Mouse (Mus musculus) liver, embryonic 13.5 days (tissue): Measurements from ENCODE around the gene Nup210l. TPM values are rescaled to one million over a fixed set of nuclear protein-coding genes. Genes with fewer than 3 reads are reported as not detected.
A peak's percentile ranks its signal among the peaks of the same experiment; 100 is the strongest.

Experiments
- ATAC-seq: fragments of 200-750 bp; cut with Nextera tagmentation; 2 replicates; pipeline ENCODE4 v1.8.0; 2017; ENCODE audit warnings: low read depth, mild to moderate bottlenecking, moderate number of reproducible peaks, moderate library complexity
- DNase-seq: peaks from one replicate; pipeline ENCODE4 v3.0.0; 2022
- H3K27ac ChIP-seq: fragments of 300-500 bp; sonication (generic); 2 replicates; pipeline ENCODE4 v1.5.1; 2015; ENCODE audit warnings: moderate library complexity, mild to moderate bottlenecking, inconsistent platforms
- H3K27me3 ChIP-seq: fragments of 300-500 bp; sonication (generic); 2 replicates; pipeline ENCODE4 v1.6.1; 2015; ENCODE audit warnings: mild to moderate bottlenecking, inconsistent platforms
- H3K36me3 ChIP-seq: fragments of 300-500 bp; sonication (generic); 2 replicates; pipeline ENCODE4 v1.6.1; 2015; ENCODE audit warnings: mild to moderate bottlenecking, inconsistent platforms
- H3K4me1 ChIP-seq: fragments of 300-500 bp; sonication (generic); replicated peaks from 2 replicates; pipeline ENCODE4 v1.6.1; 2015; ENCODE audit warnings: inconsistent platforms
- H3K4me2 ChIP-seq: fragments of 300-500 bp; sonication (generic); 2 replicates; pipeline ENCODE4 v1.6.1; 2015; ENCODE audit warnings: inconsistent platforms, mild to moderate bottlenecking, moderate library complexity
- H3K4me3 ChIP-seq: fragments of 300-500 bp; sonication (generic); replicated peaks from 2 replicates; pipeline ENCODE4 v1.5.1; 2015; ENCODE audit warnings: mild to moderate bottlenecking, inconsistent platforms
- H3K9ac ChIP-seq: fragments of 300-500 bp; sonication (generic); 2 replicates; pipeline ENCODE4 v1.6.1; 2015; ENCODE audit warnings: mild to moderate bottlenecking, inconsistent platforms
- H3K9me3 ChIP-seq: fragments of 300-500 bp; sonication (generic); replicated peaks from 2 replicates; pipeline ENCODE4 v1.6.1; 2016; ENCODE audit warnings: inconsistent platforms
- WGBS: fragments of 180-500 bp; shearing (Covaris S2); methylation state at CpG from one replicate; pipeline ENCODE4 v1.1.7; 2015; ENCODE audit not compliant: insufficient replicate concordance; 5-methylcytosine and 5-hydroxymethylcytosine counted together
- polyA plus RNA-seq: library from polyadenylated mRNA; unstranded; fragments of >200 nt; fragmentation: Nextera tagmentation; extraction: Ambion mirVana; gene quantifications from 2 replicates; pipeline ENCODE4 v1.2.1, GENCODE M21; 2015

Nup210l gene
- polyA plus RNA-seq, 1 experiment from 2014 or later = 0.05 TPM

DNA sequence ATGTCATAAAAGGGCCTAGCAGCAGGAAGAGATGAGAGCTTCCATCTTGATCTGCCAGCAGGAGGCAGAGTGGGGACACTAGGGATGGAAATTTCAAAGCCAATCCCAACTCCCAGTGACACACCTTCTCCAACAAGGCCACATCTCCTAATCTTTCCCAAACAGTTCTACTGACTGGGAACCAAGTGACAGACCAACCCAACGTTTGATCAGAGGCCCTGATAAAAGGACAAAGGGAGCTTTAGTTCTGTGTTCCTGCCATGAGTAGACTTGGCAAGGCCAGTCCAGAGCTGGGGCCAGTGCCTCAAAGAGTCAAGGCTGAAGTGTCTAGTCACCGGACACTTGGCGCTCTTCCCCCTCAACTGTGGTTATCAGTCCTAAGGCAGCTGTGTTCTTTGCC is 57.6 kb downstream of the Nup210l start:
- H3K27ac ChIP-seq = no peak overlapping the region
- DNase-seq = no peak
- H3K4me3 ChIP-seq = no peak overlapping the region
- ATAC-seq = no peak
- no peaks in the 10 kb centered on the region for H3K27me3 ChIP-seq
- H3K9me3 ChIP-seq = no peaks in the 10 kb centered on the region
- no peak overlapping the region for H3K4me2 ChIP-seq
- no peaks in the 10 kb centered on the region for H3K36me3 ChIP-seq
- WGBS = 34% methylated on average over 3 of the region's 3 CpGs
- 0 out of 2 replicates have a peak, but pooled peaks cover 3% of the 10 kb centered on the region for H3K4me1 ChIP-seq
- H3K9ac ChIP-seq = no peak overlapping the region

DNA sequence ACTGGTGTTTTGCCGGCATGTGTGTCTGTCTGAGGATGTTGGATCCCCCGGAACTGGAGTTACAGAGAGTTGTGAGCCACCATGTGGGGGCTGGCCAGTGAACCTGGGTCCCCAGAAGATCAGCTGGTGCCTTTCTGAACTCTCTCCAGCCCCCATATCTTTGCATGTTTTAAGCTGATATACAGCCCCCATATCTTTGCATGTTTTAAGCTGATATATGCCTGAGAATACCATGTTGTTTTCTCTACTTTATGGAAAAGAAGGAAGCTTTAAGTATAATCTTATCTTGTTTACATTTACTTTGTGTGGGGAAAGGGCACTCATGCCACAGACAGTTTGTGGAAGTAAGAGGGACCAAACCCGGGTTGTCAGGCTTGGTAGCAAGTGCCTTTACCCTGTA is 75.6 kb downstream of the Nup210l start:
- DNase-seq (no peak), ATAC-seq (no peak)
- H3K9me3 ChIP-seq = no peaks in the 10 kb centered on the region
- H3K36me3 ChIP-seq = no peaks in the 10 kb centered on the region
- WGBS = 51% methylated on average over 3 of the region's 3 CpGs
- H3K4me2 ChIP-seq = no peak overlapping the region
- H3K4me1 ChIP-seq = 0 out of 2 replicates have a peak, but pooled peaks cover 5% of the 10 kb centered on the region
- H3K9ac ChIP-seq = no peak overlapping the region
- H3K4me3 ChIP-seq = no peak overlapping the region
- H3K27me3 ChIP-seq = no peaks in the 10 kb centered on the region
- no peak overlapping the region for H3K27ac ChIP-seq

DNA sequence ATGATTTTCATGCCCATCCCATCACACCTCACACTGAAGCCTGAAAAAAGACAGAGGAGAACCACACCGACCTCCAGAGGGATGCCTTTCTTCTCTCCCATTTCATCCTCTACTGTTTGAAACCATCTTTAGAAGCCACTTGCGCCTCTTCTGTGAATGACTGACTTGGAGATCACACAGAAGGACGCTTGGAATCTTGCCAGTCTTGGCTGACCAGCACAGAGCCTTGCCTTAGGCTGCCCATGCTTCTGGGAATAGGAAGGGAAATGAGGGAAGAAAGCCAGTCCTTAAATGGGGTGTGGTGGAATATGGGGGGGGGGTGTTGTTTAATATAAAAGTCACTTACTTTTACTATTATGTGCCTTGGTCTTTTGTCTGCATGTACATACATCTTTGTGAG is 79.6 kb downstream of the Nup210l start:
- Histone ChIP-seq H3K36me3 (no peaks in the 10 kb centered on the region), H3K27me3 (no peaks in the 10 kb centered on the region), H3K4me3 (no peak overlapping the region), H3K9me3 (no peaks in the 10 kb centered on the region), H3K4me1 (0 out of 2 replicates have a peak, but pooled peaks cover 5% of the 10 kb centered on the region), H3K4me2 (no peak overlapping the region), H3K9ac (no peak overlapping the region), H3K27ac (no peak overlapping the region)
- ATAC-seq (no peak), DNase-seq (no peak)
- WGBS = 62% methylated on average over 3 of the region's 3 CpGs

DNA sequence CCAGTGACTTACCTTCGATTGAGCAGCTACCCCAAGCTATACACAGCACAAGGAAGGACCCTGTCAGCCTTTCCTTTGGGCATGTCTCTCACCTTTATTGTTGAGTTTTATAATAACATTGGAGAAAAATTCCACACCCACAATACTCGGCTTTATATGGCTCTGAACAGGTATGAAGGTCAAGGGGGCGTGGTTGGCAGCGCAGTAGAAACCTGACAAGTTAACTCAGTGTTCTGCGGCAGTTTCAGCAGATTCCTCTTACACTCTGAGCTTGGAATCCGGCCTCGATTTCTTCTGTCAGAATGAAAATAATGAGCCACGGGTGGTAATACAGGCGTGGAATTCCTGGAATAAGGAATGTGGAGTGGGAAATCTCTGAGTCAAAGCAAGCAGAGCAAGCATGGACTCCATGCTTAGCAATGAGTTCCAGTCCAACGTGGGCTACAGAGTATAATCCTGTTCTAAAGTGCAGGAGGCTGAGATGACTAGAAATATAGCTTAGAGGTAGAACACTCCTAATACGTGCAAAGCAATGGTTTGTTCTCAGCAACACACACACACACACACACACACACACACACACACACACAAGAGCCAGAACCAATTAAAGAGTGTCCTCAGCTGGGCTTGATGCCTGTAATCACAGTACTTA is 87.1 kb downstream of the Nup210l start:
- no peak overlapping the region for H3K4me2 ChIP-seq
- no peak for DNase-seq
- no peak overlapping the region for H3K9ac ChIP-seq
- H3K9me3 ChIP-seq = no peaks in the 10 kb centered on the region
- no peaks in the 10 kb centered on the region for H3K27me3 ChIP-seq
- 69% methylated on average over 11 of the region's 11 CpGs for WGBS
- no peaks in the 10 kb centered on the region for H3K4me1 ChIP-seq
- H3K4me3 ChIP-seq = no peak overlapping the region
- no peaks in the 10 kb centered on the region for H3K36me3 ChIP-seq
- ATAC-seq = no peak
- H3K27ac ChIP-seq = no peak overlapping the region

DNA sequence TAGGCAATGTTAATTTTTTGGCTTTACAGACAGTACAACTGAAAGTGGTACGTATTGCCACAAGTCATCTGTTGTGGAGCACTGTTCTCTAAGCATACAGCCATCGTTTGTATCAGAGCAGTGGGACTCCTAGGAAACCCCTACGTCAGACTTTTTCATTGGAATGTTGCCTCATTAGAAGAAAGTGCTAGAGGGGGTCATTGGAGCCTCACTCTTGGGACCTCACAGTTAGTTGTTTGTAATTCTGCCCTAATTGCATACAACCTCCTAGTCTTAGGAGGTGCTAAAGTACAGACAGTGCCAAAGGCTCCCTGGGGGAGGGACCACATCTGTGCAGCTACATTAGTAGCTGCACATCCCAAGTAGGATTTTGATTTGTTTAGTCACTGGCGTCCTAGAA is 90.8 kb downstream of the Nup210l start:
- DNase-seq (no peak), ATAC-seq (no peak)
- Histone ChIP-seq H3K27me3 (no peaks in the 10 kb centered on the region), H3K4me3 (no peak overlapping the region), H3K9me3 (no peaks in the 10 kb centered on the region), H3K4me1 (no peaks in the 10 kb centered on the region), H3K4me2 (no peak overlapping the region), H3K9ac (no peak overlapping the region), H3K36me3 (no peaks in the 10 kb centered on the region), H3K27ac (no peak overlapping the region)
- WGBS = 64% methylated on average over 4 of the region's 4 CpGs

DNA sequence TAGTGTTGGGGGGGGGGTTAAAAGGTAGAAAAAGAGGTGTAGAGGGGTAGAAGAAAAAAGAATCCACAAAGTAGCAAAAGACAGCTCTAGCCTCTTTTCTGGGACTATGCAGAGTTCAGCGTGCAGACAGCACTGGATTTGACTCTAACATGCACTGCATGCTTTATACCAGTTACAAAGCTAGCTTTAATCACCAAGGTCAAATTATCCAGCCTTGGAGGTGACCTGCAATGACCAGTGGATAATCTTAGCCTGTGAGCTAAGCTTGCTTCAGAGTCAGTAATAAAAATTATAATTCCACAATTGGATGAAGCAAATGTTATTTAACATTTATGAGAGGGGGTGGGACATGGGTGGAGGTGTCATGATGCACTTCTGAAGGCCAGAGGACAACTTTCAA is 91.7 kb downstream of the Nup210l start:
- Histone ChIP-seq H3K4me1 (no peaks in the 10 kb centered on the region), H3K9ac (no peak overlapping the region)
- 67% methylated on average over 1 of the region's 1 CpGs for WGBS

DNA sequence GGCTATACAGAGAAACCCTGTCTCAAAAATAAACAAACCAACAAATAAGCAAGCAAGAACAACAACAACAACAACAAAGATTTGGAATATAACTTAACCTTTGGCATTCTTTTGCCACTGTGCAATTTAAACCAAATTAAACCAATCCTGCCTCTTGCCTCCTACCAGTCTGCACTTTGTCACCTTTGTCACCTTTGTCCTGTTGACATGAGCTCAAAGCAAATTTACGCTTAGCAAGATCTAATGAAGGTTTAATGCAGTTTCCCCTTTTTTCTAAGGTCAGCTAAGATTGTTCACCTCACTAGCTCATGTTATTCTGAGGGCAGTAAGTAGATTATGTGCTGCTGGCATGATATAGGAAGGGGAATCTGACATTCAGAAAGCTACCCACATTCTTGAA is 93.6 kb downstream of the Nup210l start:
- WGBS = 76% methylated on average over 1 of the region's 1 CpGs
- Histone ChIP-seq H3K4me3 (no peak overlapping the region), H3K4me1 (no peaks in the 10 kb centered on the region), H3K36me3 (no peaks in the 10 kb centered on the region), H3K9ac (no peak overlapping the region), H3K27me3 (no peaks in the 10 kb centered on the region), H3K9me3 (no peaks in the 10 kb centered on the region), H3K4me2 (no peak overlapping the region), H3K27ac (no peak overlapping the region)
- ATAC-seq = no peak
- no peak for DNase-seq

More for the DNA sequence above, 91.7 kb downstream of the Nup210l start:
- no peak overlapping the region for H3K4me3 ChIP-seq
- ATAC-seq (no peak), DNase-seq (no peak)
- H3K36me3 ChIP-seq = no peaks in the 10 kb centered on the region
- no peak overlapping the region for H3K4me2 ChIP-seq
- H3K27ac ChIP-seq = no peak overlapping the region
- H3K27me3 ChIP-seq = no peaks in the 10 kb centered on the region
- H3K9me3 ChIP-seq = no peaks in the 10 kb centered on the region

DNA sequence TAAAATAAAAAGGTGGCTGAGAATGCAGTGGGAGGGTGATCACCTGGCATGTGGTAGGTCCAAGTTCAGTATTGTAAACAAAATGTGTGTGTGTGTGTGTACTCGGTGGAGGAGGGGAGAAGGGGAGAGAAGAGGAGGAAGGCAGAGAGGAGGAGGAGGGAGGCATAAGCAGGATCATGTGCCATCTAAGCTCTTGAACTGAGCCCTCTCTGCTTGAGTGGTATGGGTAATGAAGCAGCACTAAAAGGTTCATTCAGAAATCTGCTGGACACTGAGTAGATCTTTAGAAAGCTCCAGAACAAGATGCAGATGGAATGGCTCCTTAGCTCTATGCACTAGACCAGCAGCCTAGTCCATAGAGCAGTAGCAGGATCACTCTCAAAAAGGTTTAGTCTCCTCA is 99.0 kb downstream of the Nup210l start:
- no peak for DNase-seq
- no peak for ATAC-seq
- no peaks in the 10 kb centered on the region for H3K27me3 ChIP-seq
- no peak overlapping the region for H3K4me3 ChIP-seq
- WGBS = 43% methylated on average over 1 of the region's 1 CpGs
- no peak overlapping the region for H3K4me2 ChIP-seq
- H3K36me3 ChIP-seq = peaks cover 12% of the 10 kb centered on the region
- H3K9me3 ChIP-seq = no peaks in the 10 kb centered on the region
- H3K9ac ChIP-seq = no peak overlapping the region
- no peak overlapping the region for H3K27ac ChIP-seq
- no peaks in the 10 kb centered on the region for H3K4me1 ChIP-seq

DNA sequence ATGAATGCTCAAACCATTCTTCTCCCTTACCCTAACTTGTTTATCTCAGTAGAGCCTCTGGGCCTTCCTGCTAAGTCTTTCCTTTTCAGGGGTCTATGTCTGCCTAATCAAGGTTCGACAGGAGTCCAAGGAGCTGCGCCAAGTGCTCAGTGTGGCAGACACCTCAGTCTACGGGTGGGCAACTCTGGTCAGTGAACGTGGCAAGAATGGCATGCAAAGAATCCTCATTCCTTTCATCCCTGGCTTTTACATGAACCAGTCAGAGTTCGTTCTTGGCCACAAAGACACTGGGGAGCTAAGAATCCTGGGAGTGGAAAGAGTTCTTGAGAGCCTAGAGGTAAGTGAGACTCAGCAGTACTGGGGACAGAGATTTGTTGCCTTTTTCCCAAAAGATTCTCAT is 99.7 kb downstream of the Nup210l start:
- Histone ChIP-seq H3K4me2 (no peak overlapping the region), H3K4me1 (peaks cover 2% of the 10 kb centered on the region; the same call in 1 of the 2 replicates), H3K9ac (no peak overlapping the region), H3K27me3 (no peaks in the 10 kb centered on the region), H3K27ac (no peak overlapping the region), H3K4me3 (no peak overlapping the region), H3K36me3 (peaks cover 20% of the 10 kb centered on the region), H3K9me3 (no peaks in the 10 kb centered on the region)
- ATAC-seq (no peak), DNase-seq (no peak)
- WGBS = 62% methylated on average over 5 of the region's 5 CpGs

DNA sequence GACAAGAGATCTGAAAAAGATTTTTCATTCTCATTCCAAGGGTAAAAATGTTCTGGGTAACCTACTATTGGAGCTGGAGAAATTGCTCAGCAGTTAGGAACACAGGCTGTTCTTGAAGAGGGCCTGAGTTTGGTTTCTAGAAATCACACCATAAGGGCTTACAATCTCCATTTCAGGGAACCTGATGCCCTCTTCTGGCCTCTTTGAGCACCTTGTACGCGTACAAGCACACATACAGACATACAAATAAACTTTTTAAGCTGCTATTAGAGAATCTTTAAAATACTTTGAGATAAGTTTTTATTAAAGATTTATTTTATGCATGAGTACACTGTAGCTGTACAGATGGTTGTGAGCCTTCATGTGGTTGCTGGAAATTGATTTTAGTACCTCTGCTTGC is 100.7 kb downstream of the Nup210l start:
- DNase-seq (no peak), ATAC-seq (no peak)
- no peaks in the 10 kb centered on the region for H3K9me3 ChIP-seq
- peaks cover 29% of the 10 kb centered on the region for H3K36me3 ChIP-seq
- H3K27me3 ChIP-seq = no peaks in the 10 kb centered on the region
- H3K4me1 ChIP-seq = peaks cover 6% of the 10 kb centered on the region
- no peak overlapping the region for H3K4me3 ChIP-seq
- no peak overlapping the region for H3K27ac ChIP-seq
- WGBS = 86% methylated on average over 2 of the region's 2 CpGs
- H3K4me2 ChIP-seq = no peak overlapping the region
- H3K9ac ChIP-seq = no peak overlapping the region

DNA sequence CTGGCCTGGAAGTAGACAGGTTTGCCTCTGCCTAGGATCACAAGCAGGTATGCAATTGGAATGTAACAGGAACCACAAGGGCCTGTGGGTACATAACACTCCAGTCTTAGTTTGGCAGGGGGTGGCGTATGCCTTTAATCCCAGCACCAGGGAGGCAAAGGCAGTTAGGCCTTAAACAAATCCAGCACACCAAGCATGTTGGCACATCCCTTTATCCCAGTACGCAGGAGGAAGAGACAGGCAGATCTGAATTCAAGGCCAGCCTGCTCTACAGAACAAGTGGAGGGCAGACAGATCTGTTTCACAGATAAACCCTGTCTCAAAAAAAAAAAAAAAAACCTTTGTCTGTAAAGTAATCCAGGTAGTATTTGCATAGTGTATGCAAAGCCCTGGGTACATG is 104.7 kb downstream of the Nup210l start:
- DNase-seq (no peak), ATAC-seq (no peak)
- WGBS = 88% methylated on average over 2 of the region's 2 CpGs
- Histone ChIP-seq H3K9me3 (no peaks in the 10 kb centered on the region), H3K36me3 (peaks cover 62% of the 10 kb centered on the region), H3K27ac (peak overlapping the region; percentile 18; the same call in 1 of the 2 replicates), H3K27me3 (no peaks in the 10 kb centered on the region), H3K9ac (no peak overlapping the region), H3K4me2 (no peak overlapping the region), H3K4me1 (peaks cover 38% of the 10 kb centered on the region), H3K4me3 (no peak overlapping the region)

DNA sequence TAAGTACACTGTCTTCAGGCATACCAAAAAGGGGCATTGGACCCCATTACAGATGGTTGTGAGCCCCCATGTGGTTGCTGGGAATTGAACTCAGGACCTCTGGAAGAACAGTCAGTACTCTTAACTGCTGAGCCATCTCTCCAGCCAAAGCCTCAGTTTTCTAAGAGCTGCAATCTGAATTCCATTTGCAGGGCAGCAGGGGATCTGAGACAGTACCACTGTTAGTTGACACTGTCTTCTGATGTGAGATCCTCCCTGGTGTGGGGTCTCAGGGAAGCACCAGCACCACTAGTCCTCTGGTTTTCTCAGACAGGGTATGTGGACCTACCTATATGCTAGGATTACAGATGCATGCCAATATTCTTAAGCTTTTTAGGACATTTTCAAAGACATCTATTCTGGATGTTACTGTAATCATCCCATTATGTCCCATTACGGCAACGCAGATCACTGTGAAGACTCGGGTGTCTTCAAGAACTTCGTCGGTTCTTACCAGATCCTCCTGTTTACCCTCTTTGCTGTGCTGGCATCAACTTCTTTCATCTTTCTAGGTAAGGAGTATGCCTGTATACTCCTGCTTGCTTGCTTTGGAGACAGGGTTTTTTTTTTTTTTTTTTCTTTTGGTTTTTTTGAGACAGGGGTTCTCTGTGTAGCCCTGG is 106.1 kb downstream of the Nup210l start:
- Histone ChIP-seq H3K27me3 (no peaks in the 10 kb centered on the region), H3K9me3 (no peaks in the 10 kb centered on the region), H3K4me2 (peak overlapping the region; percentile 94; the same call in 1 of the 2 replicates), H3K4me3 (no peak overlapping the region), H3K4me1 (peaks cover 46% of the 10 kb centered on the region), H3K27ac (no peak overlapping the region), H3K36me3 (peaks cover 62% of the 10 kb centered on the region), H3K9ac (0 out of 2 replicates have a peak overlapping the region, but pooled peaks have one; percentile 32)
- WGBS = 86% methylated on average over 5 of the region's 5 CpGs
- DNase-seq = no peak
- ATAC-seq = no peak
